Mouse (Mus musculus): Measurements from ENCODE around the gene Hnrnpr. TPM values are rescaled to one million over a fixed set of nuclear protein-coding genes. Genes with fewer than 3 reads are reported as not detected.

The Hnrnpr gene
- polyA plus RNA-seq, 2 experiments: 40.7 to 41.5 TPM

DNA sequence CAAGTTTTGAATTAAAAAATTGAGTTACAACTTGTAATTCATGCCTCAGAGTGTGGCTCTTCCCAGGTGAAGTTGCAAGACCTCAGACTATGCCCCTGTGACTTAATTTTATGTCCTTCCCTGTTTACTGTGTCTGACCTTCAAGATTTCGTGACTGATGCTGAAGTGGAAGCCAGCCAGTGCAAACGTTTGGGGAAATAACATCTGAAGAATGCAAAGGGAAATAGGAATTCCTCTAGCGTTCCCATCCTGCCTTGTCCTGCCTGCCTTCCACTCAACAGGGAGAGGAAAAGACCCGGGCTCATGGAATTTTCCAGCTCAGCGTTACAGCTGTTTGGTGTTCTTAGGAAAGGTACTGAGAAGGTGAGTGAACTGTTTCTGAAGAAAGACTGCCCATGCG is 46.3 kb downstream of the Hnrnpr start:
- no peak overlapping the region for H3K9ac ChIP-seq (replicated peaks)
- peaks cover 18% of the 10 kb centered on the region for H3K36me3 ChIP-seq (replicated peaks; ENCODE audit: control insufficient read depth, insufficient read depth, low read depth)
- 69% methylated on average over 6 of the region's 6 CpGs for WGBS (ENCODE audit: insufficient replicate concordance)
- no peak overlapping the region for H3K4me3 ChIP-seq (ENCODE audit: insufficient read depth in 1 of 2, low read depth in 2 of 2, low read length in 2 of 2)
- no peak overlapping the region for H3K4me2 ChIP-seq (ENCODE audit: low read depth)
- no peaks in the 10 kb centered on the region for H3K27me3 ChIP-seq (ENCODE audit: control insufficient read depth, insufficient read depth, low read length)
- DNase-seq (ENCODE audit: low read depth in 3 of 3, low spot score in 3 of 3) (no peak), ATAC-seq (ENCODE audit: insufficient read depth) (no peak)
- TF ChIP-seq EP300 (IDR thresholded peaks at IDR 0.05; ENCODE audit: low read depth): no peak
- TF ChIP-seq CTCF (IDR thresholded peaks at IDR 0.05; ENCODE audit: low read depth): no peak
- H3K27ac ChIP-seq: no peak overlapping the region
- H3K9me3 ChIP-seq (ENCODE audit: control insufficient read depth, low read length): no peaks in the 10 kb centered on the region
- no peaks in the 10 kb centered on the region for H3K4me1 ChIP-seq (replicated peaks; ENCODE audit: control insufficient read depth in 2 of 2, insufficient read depth in 2 of 2, low read length in 1 of 2)

DNA sequence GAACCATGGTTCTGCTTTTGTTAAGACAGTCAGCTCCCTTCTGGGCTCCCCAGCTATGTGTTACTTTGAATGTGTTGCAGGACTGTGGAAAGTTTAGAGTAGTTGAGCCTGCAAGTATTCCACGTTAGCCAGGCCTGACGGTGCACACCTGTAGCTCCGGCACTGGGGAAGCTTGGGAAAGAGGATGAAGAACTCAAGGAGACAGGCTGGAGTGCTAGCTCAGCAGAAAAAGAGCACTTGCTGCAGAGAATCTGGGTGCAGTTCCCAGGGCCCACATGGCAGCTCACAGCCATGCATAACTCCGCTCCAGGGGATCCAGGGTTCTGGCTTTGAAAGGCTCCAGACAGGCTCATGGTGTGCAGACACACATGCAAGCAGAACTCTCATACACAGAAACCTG is 46.7 kb downstream of the Hnrnpr start:
- no peak overlapping the region for H3K9ac ChIP-seq (replicated peaks)
- TF ChIP-seq CTCF (IDR thresholded peaks at IDR 0.05; ENCODE audit: low read depth) (no peak), EP300 (IDR thresholded peaks at IDR 0.05; ENCODE audit: low read depth) (no peak)
- WGBS (ENCODE audit: insufficient replicate concordance): 86% methylated on average over 4 of the region's 4 CpGs

DNA sequence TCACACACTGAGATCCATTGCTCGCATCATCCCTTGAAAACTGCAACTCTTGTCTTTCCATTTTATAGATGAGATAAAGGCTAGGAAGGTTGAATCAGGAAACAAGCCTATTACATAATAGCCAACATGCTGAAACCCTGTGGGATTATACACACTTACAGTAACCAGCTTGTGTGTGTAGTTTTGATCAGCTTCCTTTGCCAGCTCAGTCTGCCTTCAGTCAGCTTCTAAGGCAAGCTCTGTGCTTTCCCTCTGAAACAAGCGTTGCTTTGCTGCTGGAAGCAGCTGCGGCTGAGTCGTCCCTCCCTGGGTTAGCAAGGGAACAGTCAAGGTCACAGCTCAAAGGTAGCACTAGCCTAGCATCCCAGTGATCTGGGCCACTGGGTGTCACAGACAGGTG is 57.1 kb downstream of the Hnrnpr start:
- Histone ChIP-seq H3K4me2 (ENCODE audit: low read depth) (no peak overlapping the region), H3K4me3 (ENCODE audit: insufficient read depth in 1 of 2, low read depth in 2 of 2, low read length in 2 of 2) (no peak overlapping the region), H3K27me3 (ENCODE audit: control insufficient read depth, insufficient read depth, low read length) (no peaks in the 10 kb centered on the region), H3K4me1 (replicated peaks; ENCODE audit: control insufficient read depth in 2 of 2, insufficient read depth in 2 of 2, low read length in 1 of 2) (no peaks in the 10 kb centered on the region), H3K9me3 (ENCODE audit: control insufficient read depth, low read length) (no peaks in the 10 kb centered on the region), H3K36me3 (replicated peaks; ENCODE audit: control insufficient read depth, insufficient read depth, low read depth) (no peaks in the 10 kb centered on the region), H3K9ac (replicated peaks) (no peak overlapping the region), H3K27ac (no peak overlapping the region)
- TF ChIP-seq EP300 (IDR thresholded peaks at IDR 0.05; ENCODE audit: low read depth): no peak
- no peak for TF ChIP-seq CTCF (IDR thresholded peaks at IDR 0.05; ENCODE audit: low read depth)
- no peak for DNase-seq (ENCODE audit: low read depth in 3 of 3, low spot score in 3 of 3)
- no peak for ATAC-seq (ENCODE audit: insufficient read depth)
- 40% methylated on average over 4 of the region's 4 CpGs for WGBS (ENCODE audit: insufficient replicate concordance)

More for the DNA sequence above, 46.7 kb downstream of the Hnrnpr start:
- Histone ChIP-seq H3K4me2 (ENCODE audit: low read depth) (no peak overlapping the region), H3K27ac (no peak overlapping the region), H3K27me3 (ENCODE audit: control insufficient read depth, insufficient read depth, low read length) (no peaks in the 10 kb centered on the region), H3K9me3 (ENCODE audit: control insufficient read depth, low read length) (no peaks in the 10 kb centered on the region), H3K4me3 (ENCODE audit: insufficient read depth in 1 of 2, low read depth in 2 of 2, low read length in 2 of 2) (no peak overlapping the region), H3K4me1 (replicated peaks; ENCODE audit: control insufficient read depth in 2 of 2, insufficient read depth in 2 of 2, low read length in 1 of 2) (no peaks in the 10 kb centered on the region), H3K36me3 (replicated peaks; ENCODE audit: control insufficient read depth, insufficient read depth, low read depth) (peaks cover 18% of the 10 kb centered on the region)
- DNase-seq (ENCODE audit: low read depth in 3 of 3, low spot score in 3 of 3) (no peak), ATAC-seq (ENCODE audit: insufficient read depth) (no peak)

DNA sequence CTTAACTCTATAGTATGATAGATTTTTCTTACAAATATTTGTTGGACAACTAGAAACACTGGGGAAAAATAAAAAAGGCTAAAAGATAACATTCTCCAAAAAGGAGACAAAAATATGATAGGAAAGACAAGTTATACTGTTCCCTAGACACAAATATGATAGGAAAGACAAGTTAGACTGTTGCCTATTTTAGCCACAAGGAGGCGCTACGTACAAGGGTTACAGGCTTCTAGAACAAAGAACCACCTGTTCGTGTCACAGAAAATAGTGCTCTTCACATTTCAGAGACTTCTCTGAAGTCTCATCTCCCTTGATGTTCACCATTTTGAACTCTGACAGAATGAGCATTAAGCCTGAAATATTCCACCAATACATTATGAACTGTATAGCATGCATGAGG is 59.0 kb downstream of the Hnrnpr start:
- H3K4me2 ChIP-seq (ENCODE audit: low read depth): no peak overlapping the region
- no peak overlapping the region for H3K9ac ChIP-seq (replicated peaks)
- WGBS (ENCODE audit: insufficient replicate concordance): 2% methylated on average over 3 of the region's 3 CpGs
- peak; percentile 73 for TF ChIP-seq CTCF (IDR thresholded peaks at IDR 0.05; ENCODE audit: low read depth)
- no peak for TF ChIP-seq EP300 (IDR thresholded peaks at IDR 0.05; ENCODE audit: low read depth)
- ATAC-seq (ENCODE audit: insufficient read depth): no peak
- DNase-seq (ENCODE audit: low read depth in 3 of 3, low spot score in 3 of 3): peak; percentile 33 to 43 (median 42)
- no peaks in the 10 kb centered on the region for H3K9me3 ChIP-seq (ENCODE audit: control insufficient read depth, low read length)
- H3K27me3 ChIP-seq (ENCODE audit: control insufficient read depth, insufficient read depth, low read length): no peaks in the 10 kb centered on the region
- H3K36me3 ChIP-seq (replicated peaks; ENCODE audit: control insufficient read depth, insufficient read depth, low read depth): no peaks in the 10 kb centered on the region
- no peaks in the 10 kb centered on the region for H3K4me1 ChIP-seq (replicated peaks; ENCODE audit: control insufficient read depth in 2 of 2, insufficient read depth in 2 of 2, low read length in 1 of 2)
- no peak overlapping the region for H3K27ac ChIP-seq
- H3K4me3 ChIP-seq (ENCODE audit: insufficient read depth in 1 of 2, low read depth in 2 of 2, low read length in 2 of 2): no peak overlapping the region

DNA sequence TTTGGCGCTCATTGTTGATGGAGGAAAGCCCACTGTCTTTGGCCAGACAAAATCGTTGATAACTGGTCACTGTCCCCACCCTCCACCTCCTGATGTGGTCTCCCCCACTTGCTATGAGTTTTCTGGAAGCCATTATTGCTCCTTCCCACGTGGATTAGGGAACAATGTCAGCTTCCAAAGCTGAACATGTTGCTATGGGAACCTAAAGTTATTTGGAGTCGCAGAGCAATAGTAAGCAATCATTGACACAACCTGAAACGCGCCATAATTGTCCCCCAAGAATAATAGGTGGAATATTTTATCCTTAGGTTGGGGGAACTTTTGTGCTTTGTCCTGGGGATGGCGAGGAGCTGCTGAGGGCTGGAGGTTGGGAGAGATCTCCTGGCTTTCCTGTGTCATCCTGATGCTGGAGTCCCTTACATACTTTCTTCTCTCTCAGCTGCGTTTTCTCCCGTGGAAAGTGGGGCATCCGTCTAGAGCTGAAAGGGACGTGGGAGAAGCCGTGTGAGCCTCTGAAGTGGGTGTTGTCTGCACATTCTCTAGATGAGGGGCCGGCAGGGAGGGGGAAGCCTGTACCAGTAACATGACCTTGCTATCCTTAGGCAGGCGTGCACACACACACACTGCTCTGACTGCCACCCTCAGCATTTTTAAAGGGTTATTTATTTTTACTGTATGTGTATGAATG is 62.9 kb downstream of the Hnrnpr start:
- Histone ChIP-seq H3K27me3 (ENCODE audit: control insufficient read depth, insufficient read depth, low read length) (no peaks in the 10 kb centered on the region), H3K4me1 (replicated peaks; ENCODE audit: control insufficient read depth in 2 of 2, insufficient read depth in 2 of 2, low read length in 1 of 2) (no peaks in the 10 kb centered on the region), H3K4me2 (ENCODE audit: low read depth) (no peak overlapping the region), H3K9me3 (ENCODE audit: control insufficient read depth, low read length) (no peaks in the 10 kb centered on the region), H3K9ac (replicated peaks) (no peak overlapping the region), H3K4me3 (ENCODE audit: insufficient read depth in 1 of 2, low read depth in 2 of 2, low read length in 2 of 2) (no peak overlapping the region), H3K36me3 (replicated peaks; ENCODE audit: control insufficient read depth, insufficient read depth, low read depth) (no peaks in the 10 kb centered on the region), H3K27ac (no peak overlapping the region)
- WGBS (ENCODE audit: insufficient replicate concordance): 58% methylated on average over 14 of the region's 14 CpGs
- DNase-seq (ENCODE audit: low read depth in 3 of 3, low spot score in 3 of 3) (no peak), ATAC-seq (ENCODE audit: insufficient read depth) (no peak)
- TF ChIP-seq EP300 (IDR thresholded peaks at IDR 0.05; ENCODE audit: low read depth) (no peak), CTCF (IDR thresholded peaks at IDR 0.05; ENCODE audit: low read depth) (no peak)

Measured in liver, embryonic 14.5 days (tissue).